Mouse (Mus musculus): ENCODE measurements at regions not wholly inside any gene's neighbourhood (a gene's known extent, or its start where the extent isn't known, plus 50 kb on each side); places are given as distances from the start of the nearest gene placed in this dataset.

DNA sequence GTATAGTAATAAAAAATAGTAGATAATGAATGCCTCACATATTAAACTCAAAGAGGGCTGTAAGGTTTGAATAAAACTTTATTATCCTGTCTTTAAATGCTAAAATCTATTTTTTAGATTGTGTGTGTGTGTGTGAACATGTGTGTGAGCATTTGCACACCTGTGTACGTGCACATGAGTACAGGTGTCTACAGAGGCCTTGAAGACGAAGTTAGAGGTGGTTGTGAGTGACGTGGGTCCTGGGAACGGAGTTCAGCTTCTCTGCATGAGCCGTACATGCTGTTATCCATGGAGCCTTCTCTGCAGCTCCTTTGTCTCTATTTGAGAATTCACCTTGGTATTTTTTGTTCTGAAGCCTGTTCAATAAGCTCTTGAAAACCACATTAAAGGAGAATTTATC, 129.8 kb upstream of the Hmgn3 start:
- no peak for DNase-seq (ENCODE audit: low read depth, low spot score)

DNA sequence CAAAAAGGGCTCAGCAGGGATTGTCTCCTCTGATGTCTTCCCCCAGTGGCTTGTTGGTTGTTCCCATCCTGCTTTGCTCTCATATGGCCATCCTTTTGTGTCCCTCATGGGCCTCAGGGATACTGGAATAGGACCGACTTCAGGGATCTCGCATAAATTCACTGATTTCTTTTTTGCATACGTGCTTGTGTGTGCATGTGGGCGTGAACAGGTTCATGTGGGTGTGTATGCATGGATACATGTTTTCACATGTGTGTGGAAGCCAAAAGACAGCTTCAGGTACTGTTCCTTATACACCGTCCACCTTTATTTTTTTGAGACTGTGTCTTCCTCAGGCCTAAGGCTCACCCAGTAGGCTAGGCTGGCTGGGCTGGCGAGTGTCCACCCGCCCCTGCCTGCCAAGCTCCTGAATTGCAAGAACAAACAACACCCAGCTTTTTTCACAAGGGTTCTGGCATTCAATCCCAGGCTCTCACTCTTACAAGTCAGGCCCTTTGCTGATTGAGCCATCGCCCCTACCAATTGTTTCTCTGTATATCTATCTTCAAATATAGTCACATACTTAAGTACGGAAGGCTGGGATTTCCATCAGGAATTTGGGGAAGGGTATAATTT, 127.0 kb upstream of the Hmgn3 start:
- no peak for DNase-seq (ENCODE audit: low read depth, low spot score)

- DNase-seq (ENCODE audit: low read depth, low spot score) = no peak
Measured at GRCm38 (mm10) chr9:83265736-83266135, 119.3 kb upstream of the Hmgn3 start.

DNA sequence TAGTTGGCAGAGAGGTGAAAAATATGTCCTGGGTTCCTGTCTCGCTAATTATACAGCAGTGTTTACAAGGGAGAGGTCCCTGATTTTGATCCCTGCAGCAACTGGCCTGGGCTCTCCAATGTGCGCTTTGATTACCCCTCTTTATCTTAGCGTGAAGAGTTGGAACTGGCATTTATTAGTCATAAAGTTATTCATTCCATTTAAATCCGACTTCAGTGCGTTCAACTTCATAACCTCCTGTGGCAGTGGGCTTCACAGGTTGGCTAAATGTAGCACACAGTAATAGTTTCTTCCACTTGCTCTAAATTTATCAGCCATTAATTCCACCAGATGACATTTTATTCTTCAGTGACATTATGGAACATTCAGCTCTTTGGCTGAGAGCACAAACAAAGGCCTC, 113.0 kb upstream of the Hmgn3 start:
- DNase-seq (ENCODE audit: low read depth, low spot score) = no peak

GRCm38 (mm10) chr9:83258986-83259385, 112.5 kb upstream of the Hmgn3 start:
- no peak for DNase-seq (ENCODE audit: low read depth, low spot score)

- no peak for DNase-seq (ENCODE audit: low read depth, low spot score)
Measured at GRCm38 (mm10) chr9:83258476-83258875, 112.0 kb upstream of the Hmgn3 start.

GRCm38 (mm10) chr9:83254356-83254755, 107.9 kb upstream of the Hmgn3 start:
- no peak for DNase-seq (ENCODE audit: low read depth, low spot score)

DNA sequence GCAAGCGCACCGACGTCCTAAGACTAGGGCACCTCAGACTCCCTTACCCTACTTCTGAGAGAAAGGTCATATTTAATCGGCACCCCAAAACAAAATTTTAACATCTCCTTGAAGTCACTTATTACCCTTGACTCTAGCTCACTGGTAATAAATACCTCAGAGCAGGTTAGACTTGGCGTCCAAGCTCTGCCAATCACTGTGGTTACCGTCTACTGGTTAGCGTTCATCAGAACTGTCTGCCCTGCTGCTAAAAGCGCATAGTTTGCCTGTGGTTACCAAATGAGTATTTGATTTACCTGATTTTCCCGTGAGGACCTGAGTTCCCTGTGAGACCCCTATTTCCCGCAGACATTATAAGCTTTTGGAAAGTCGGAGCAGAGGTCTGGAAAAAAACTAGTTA, 107.3 kb upstream of the Hmgn3 start:
- no peak for DNase-seq (ENCODE audit: low read depth, low spot score)

DNA sequence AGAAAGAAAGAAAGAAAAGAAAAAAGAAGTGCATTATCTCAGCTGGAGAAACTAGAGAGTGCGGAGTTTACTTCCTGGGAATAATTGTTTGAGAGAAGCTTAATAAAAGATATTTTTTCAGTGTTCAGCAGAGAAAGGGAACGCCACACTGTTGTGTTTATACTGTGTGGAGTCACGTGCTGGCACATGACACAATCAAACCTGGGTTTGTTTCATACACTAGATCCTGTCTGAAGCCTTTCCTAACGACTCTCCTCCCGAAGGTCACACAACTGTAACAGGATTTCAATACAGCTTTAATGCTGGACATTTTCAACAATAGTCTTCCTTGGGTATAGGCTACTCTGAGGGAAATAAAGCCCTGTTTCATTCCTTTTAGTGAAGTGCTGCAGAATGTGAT, 105.3 kb upstream of the Hmgn3 start:
- DNase-seq (ENCODE audit: low read depth, low spot score) = no peak

- no peak for DNase-seq (ENCODE audit: low read depth, low spot score)
Measured at GRCm38 (mm10) chr9:83249871-83250270, 103.4 kb upstream of the Hmgn3 start.

GRCm38 (mm10) chr9:83248164-83248730, 101.8 kb upstream of the Hmgn3 start:
- no peak for DNase-seq (ENCODE audit: low read depth, low spot score)

GRCm38 (mm10) chr9:83247066-83247668, 100.7 kb upstream of the Hmgn3 start:
- no peak for DNase-seq (ENCODE audit: low read depth, low spot score)

- DNase-seq (ENCODE audit: low read depth, low spot score) = no peak
Measured at GRCm38 (mm10) chr9:83241119-83241518, 94.6 kb upstream of the Hmgn3 start.

GRCm38 (mm10) chr9:83239097-83239496, 92.6 kb upstream of the Hmgn3 start:
- peak; percentile 17 for DNase-seq (ENCODE audit: low read depth, low spot score)

DNA sequence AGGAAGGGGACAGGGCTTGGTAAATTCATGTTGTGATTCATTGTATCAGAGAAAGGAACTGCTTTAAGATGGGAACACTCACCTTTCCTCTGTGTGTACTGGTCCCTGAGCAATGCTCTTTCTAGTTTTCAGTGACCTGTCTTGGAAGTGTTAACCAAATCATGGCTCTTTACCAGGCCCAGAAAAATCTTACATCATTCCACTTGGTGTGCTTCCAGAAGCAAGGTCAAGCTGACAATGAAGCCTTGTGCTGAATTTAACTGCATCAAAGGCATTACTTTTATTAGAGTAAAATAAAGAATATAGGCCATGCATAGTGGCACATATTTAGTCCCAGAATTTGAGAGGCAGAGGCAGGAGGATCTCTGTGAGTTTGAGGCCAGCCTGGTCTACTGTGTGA, 75.4 kb upstream of the Hmgn3 start:
- DNase-seq (ENCODE audit: low read depth, low spot score) = no peak

GRCm38 (mm10) chr9:83202583-83202982, 56.1 kb upstream of the Hmgn3 start:
- DNase-seq (ENCODE audit: low read depth, low spot score) = no peak

DNA sequence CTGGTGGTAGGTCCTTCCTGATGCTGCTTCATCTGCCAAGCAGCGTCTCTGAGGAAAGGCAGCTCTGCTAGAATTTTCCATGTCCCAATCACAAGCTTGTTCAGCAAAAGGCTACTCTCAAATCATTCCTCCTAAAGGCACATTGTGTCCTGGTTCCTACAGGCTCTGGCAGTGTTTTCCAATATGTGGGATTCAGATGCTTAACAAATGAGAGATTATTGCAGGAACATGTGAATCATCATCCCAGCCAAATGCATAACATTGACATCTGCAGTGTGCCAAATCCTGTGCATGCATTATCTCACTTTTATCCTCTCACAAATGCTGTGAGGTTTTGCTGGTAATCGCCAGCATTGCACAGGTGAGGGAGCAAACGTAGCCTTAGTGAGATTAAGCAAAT, 53.3 kb upstream of the Hmgn3 start:
- DNase-seq (ENCODE audit: low read depth, low spot score) = no peak

- no peak for DNase-seq (ENCODE audit: low read depth, low spot score)
Measured at GRCm38 (mm10) chr9:83199176-83199575, 52.7 kb upstream of the Hmgn3 start.

GRCm38 (mm10) chr9:83197013-83197412, 50.5 kb upstream of the Hmgn3 start:
- peak; percentile 74 for DNase-seq (ENCODE audit: low read depth, low spot score)

All from R1 (cell line).